8 mouse cellular contexts compared by ENCODE assay signal in the genomic region with DNA sequence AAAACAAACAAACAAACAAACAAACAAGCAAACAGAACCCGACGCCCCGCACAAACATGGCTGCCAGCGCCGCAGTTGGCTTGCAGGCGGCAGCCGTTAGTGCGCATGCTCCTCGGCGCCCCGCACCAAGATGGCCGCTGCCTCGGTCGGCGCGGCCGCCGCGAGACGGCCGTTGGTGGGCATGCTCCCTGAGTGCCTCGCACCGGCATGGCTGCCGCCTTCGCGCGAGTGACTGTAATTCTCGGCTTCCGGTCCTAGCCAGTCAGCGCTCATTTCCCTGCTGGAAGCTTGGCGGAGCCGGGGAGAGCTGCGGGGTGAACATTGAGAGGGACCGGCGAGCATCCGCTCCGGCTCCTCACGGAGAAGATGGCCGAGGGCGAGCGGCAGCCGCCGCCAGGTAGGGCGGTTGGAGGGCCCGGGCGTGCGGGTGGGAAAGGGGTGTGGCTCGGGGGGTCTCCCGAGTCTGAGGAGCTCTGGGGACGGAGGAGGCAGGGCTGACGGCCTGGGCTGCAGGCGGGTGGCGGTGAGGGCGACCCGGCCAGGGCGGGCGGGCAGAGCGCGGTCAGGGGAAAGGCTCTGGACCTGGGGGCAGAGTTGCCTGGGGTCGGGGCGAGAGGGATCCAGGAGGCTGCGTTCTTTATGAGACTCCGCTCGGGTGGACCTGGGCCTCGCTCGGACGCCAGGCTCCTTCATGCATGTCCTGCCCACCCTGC. TPM values are rescaled to one million over a fixed set of nuclear protein-coding genes. Genes with fewer than 3 reads are reported as not detected.
DNase-seq lines count a peak whose midpoint lies in the region; ATAC-seq and TF ChIP-seq lines count a peak whose summit lies in the region.

A gene (plus strand): TSS at position 104 of the 713 bp plus-strand sequence.

- H3K27me3 ChIP-seq in forebrain, embryonic 12.5 days: no peaks in the 10 kb centered on the region
- H3K27me3 ChIP-seq in heart, postnatal 0 days (ENCODE audit: control insufficient read depth, insufficient read depth, low read length): no peaks in the 10 kb centered on the region
- no peaks in the 10 kb centered on the region for H3K27me3 ChIP-seq in liver, embryonic 16.5 days (ENCODE audit: control insufficient read depth, insufficient read depth, low read depth, low read length)
- H3K27me3 ChIP-seq in neural tube, embryonic 13.5 days: no peaks in the 10 kb centered on the region
- H3K27me3 ChIP-seq in testis, adult 2 months (ENCODE audit: control insufficient read depth, insufficient read depth, low read length): no peaks in the 10 kb centered on the region

- WGBS in forebrain, embryonic 12.5 days: under 1% methylated on average over 67 of the region's 67 CpGs
- WGBS in heart, postnatal 0 days: under 1% methylated on average over 66 of the region's 67 CpGs
- WGBS in liver, embryonic 16.5 days (ENCODE audit: insufficient replicate concordance): under 1% methylated on average over 65 of the region's 67 CpGs
- WGBS in neural tube, embryonic 13.5 days: under 1% methylated on average over 63 of the region's 67 CpGs

- H3K4me2 ChIP-seq in forebrain, embryonic 12.5 days: peak within 1 kb of the TSS; percentile 59
- H3K4me2 ChIP-seq in heart, postnatal 0 days (ENCODE audit: low read depth, low read length): peak within 1 kb of the TSS; percentile 70
- peak within 1 kb of the TSS; percentile 88 for H3K4me2 ChIP-seq in liver, embryonic 16.5 days (ENCODE audit: low read depth, low read length)
- H3K4me2 ChIP-seq in neural tube, embryonic 13.5 days: peak within 1 kb of the TSS; percentile 75

- TF ChIP-seq EP300 in heart, postnatal 0 days (IDR thresholded peaks at IDR 0.05; ENCODE audit: low read depth): peak; percentile 6

- DNase-seq in c-Kit-positive CD71-negative TER-119-negative erythroid progenitor cells, embryonic 14.5 days (ENCODE audit: low read depth): peak; percentile 80
- peak; percentile 81 for DNase-seq in heart, postnatal 0 days (ENCODE audit: low spot score)
- DNase-seq in kidney, postnatal 4 days: peak; percentile 96 to 98

- peak; percentile 98 for TF ChIP-seq POLR2A in testis, adult 2 months (IDR thresholded peaks at IDR 0.05; ENCODE audit: control insufficient read depth, low read depth, low read length)

- no peak for TF ChIP-seq CTCF in heart, postnatal 0 days (IDR thresholded peaks at IDR 0.05; ENCODE audit: low read depth)
- TF ChIP-seq CTCF in testis, adult 2 months (IDR thresholded peaks at IDR 0.05; ENCODE audit: control insufficient read depth, insufficient read depth, insufficient replicate concordance, low read depth, low read length): no peak

- no peaks in the 10 kb centered on the region for H3K9me3 ChIP-seq in forebrain, embryonic 12.5 days
- no peaks in the 10 kb centered on the region for H3K9me3 ChIP-seq in heart, postnatal 0 days (replicated peaks; ENCODE audit: control insufficient read depth, low read length)
- H3K9me3 ChIP-seq in liver, embryonic 16.5 days (replicated peaks; ENCODE audit: control insufficient read depth, low read length): no peaks in the 10 kb centered on the region
- H3K9me3 ChIP-seq in neural tube, embryonic 13.5 days: no peaks in the 10 kb centered on the region

- peak within 1 kb of the TSS; percentile 98 for H3K27ac ChIP-seq in forebrain, embryonic 12.5 days
- H3K27ac ChIP-seq in heart, postnatal 0 days (ENCODE audit: low read depth): peak within 1 kb of the TSS; percentile 94
- H3K27ac ChIP-seq in liver, embryonic 16.5 days (ENCODE audit: low read length): peak within 1 kb of the TSS; percentile 97
- H3K27ac ChIP-seq in neural tube, embryonic 13.5 days (replicated peaks): peak within 1 kb of the TSS; percentile 98
- H3K27ac ChIP-seq in testis, adult 2 months (ENCODE audit: control insufficient read depth, insufficient read depth, low read depth, low read length): peak within 1 kb of the TSS; percentile 99

- H3K36me3 ChIP-seq in forebrain, embryonic 12.5 days (replicated peaks): 0 out of 2 replicates have a peak, but pooled peaks cover under 1% of the 10 kb centered on the region
- H3K36me3 ChIP-seq in heart, postnatal 0 days (replicated peaks; ENCODE audit: control insufficient read depth, insufficient read depth, low read length): peaks cover 17% of the 10 kb centered on the region
- H3K36me3 ChIP-seq in liver, embryonic 16.5 days (ENCODE audit: control insufficient read depth, insufficient read depth): no peaks in the 10 kb centered on the region
- H3K36me3 ChIP-seq in neural tube, embryonic 13.5 days: peaks cover 9% of the 10 kb centered on the region; the same call in 1 of the 2 replicates
- peaks cover 2% of the 10 kb centered on the region for H3K36me3 ChIP-seq in testis, adult 2 months (ENCODE audit: control insufficient read depth, insufficient read depth, low read length)

- peak within 1 kb of the TSS; percentile 85 for H3K4me3 ChIP-seq in forebrain, embryonic 12.5 days (replicated peaks)
- peak within 1 kb of the TSS; percentile 84 for H3K4me3 ChIP-seq in heart, postnatal 0 days (ENCODE audit: low read depth, low read length)
- H3K4me3 ChIP-seq in liver, embryonic 16.5 days (ENCODE audit: low read depth, low read length): peak within 1 kb of the TSS; percentile 99
- H3K4me3 ChIP-seq in neural tube, embryonic 13.5 days: peak within 1 kb of the TSS; percentile 81
- H3K4me3 ChIP-seq in testis, adult 2 months (ENCODE audit: control insufficient read depth, low read depth, low read length): peak within 1 kb of the TSS; percentile 96

- peaks cover 41% of the 10 kb centered on the region for H3K4me1 ChIP-seq in forebrain, embryonic 12.5 days
- peaks cover 40% of the 10 kb centered on the region for H3K4me1 ChIP-seq in heart, postnatal 0 days (ENCODE audit: control insufficient read depth, insufficient read depth)
- peaks cover 41% of the 10 kb centered on the region for H3K4me1 ChIP-seq in liver, embryonic 16.5 days (ENCODE audit: control insufficient read depth, low read depth, low read length)
- peaks cover 63% of the 10 kb centered on the region for H3K4me1 ChIP-seq in neural tube, embryonic 13.5 days (replicated peaks)
- peaks cover 22% of the 10 kb centered on the region for H3K4me1 ChIP-seq in testis, adult 2 months (ENCODE audit: control insufficient read depth, insufficient read depth, low read length)

- ATAC-seq in CD4-positive, CD25-positive, alpha-beta regulatory T cell, adult 4 months: peak; percentile 80
- peak; percentile 92 for ATAC-seq in forebrain, embryonic 12.5 days (ENCODE audit: low FRiP score)
- peak; percentile 87 for ATAC-seq in heart, postnatal 0 days (ENCODE audit: insufficient read depth, low read depth)
- ATAC-seq in liver, embryonic 16.5 days (ENCODE audit: low read depth): peak; percentile 68
- peak; percentile 92 for ATAC-seq in neural tube, embryonic 13.5 days (ENCODE audit: low read depth)

- H3K9ac ChIP-seq in forebrain, embryonic 12.5 days: peak within 1 kb of the TSS; percentile 88
- peak within 1 kb of the TSS; percentile 91 for H3K9ac ChIP-seq in heart, postnatal 0 days (replicated peaks; ENCODE audit: low read depth, low read length)
- H3K9ac ChIP-seq in liver, embryonic 16.5 days (ENCODE audit: low read depth, low read length): peak within 1 kb of the TSS; percentile 100
- peak within 1 kb of the TSS; percentile 90 for H3K9ac ChIP-seq in neural tube, embryonic 13.5 days

RNA-seq across cellular contexts. Expression of the gene that starts here (rescaled TPM):
- polyA plus RNA-seq in CD4-positive, CD25-positive, alpha-beta regulatory T cell, adult 4 months (2017; shearing (Covaris generic)): 10 to 100 TPM; 37.8 to 86.7 TPM
- 131 and 144 TPM in 2 replicates for polyA plus RNA-seq in forebrain, embryonic 12.5 days (2016; fragmentation: Nextera tagmentation; extraction: Ambion mirVana)
- total RNA-seq in heart, postnatal 0 days (2014; rRNA removed; ENCODE audit: low replicate concordance): 109 and 112 TPM in 2 replicates
- polyA plus RNA-seq in heart, postnatal 0 days (2015; fragmentation: Nextera tagmentation; extraction: Ambion mirVana): 92.4 TPM in 2 replicates
- 121 TPM in 2 replicates for polyA plus RNA-seq in liver, embryonic 16.5 days (2015; fragmentation: Nextera tagmentation; extraction: Ambion mirVana)
- polyA plus RNA-seq in neural tube, embryonic 13.5 days (2015; fragmentation: Nextera tagmentation; extraction: Ambion mirVana): 124 and 126 TPM in 2 replicates
- 87.3 and 106 TPM in 2 replicates for polyA plus RNA-seq in testis, adult 2 months (2012; rRNA removed)

Comparison
In these comparisons a context has a peak if more than half of its experiments do, and no peak if none do; other contexts are left out.
1. Peak in every context shown above with its lines: DNase-seq, ATAC-seq, H3K4me3 ChIP-seq and H3K27ac ChIP-seq.